Mouse (Mus musculus) frontal cortex, postnatal 36 days (tissue): ENCODE results near the gene Zfp534.
"Not testable (repeated sequence)": the region's sequence is repeated elsewhere in the genome, so short reads cannot be mapped to it uniquely, and the experiment has no call there.

Source experiments
- DNase-seq, 2 experiments: peaks; one replicate each; pipeline ENCODE4 v3.0.0; 2022; ENCODE audit warnings: low spot score in 2 of 2

Gene Zfp534

DNA sequence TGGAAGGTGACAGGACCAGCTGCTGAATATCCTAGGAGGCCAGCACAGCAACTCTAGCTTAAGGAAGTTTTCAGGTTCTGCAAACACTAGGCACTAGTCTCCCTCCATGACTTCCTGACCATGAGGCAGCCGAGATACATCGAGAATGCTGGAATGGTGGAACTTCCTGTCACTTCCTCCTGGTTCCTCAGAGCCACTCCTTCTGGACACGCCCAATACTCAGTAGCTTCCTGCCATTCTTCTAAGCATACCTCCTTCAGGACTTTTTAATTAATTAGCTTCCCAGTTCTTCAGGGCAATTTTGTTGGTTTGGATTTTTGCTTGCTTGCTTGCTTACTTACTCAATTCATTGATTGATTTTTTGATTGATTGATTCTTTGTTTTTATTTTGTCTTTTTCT lies at the start of gene Zfp534:
Gene Zfp534, minus strand, starts transcription at position 101 of the 400 bp plus-strand sequence.
- not testable (repeated sequence) for DNase-seq

DNA sequence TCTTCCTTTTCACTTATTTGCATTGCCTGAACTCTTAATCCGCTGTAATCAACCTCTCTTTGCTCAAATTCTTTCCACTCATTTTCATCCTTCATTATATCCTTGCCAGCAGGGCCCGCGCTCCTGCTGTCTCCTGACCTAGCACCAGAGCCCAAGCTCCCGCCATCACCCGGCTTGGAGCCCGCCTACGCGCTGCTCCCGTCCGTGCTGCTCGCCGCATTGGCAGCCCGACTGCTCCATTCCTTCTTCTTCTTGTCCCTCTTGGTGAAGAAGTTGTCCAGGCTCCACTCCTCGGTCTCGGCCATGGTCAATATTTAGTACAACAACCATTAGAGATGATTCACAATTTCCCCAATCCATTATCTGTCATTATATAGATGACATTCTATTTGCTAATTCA lies 43.9 kb upstream of the Zfp534 start:
- not testable (repeated sequence) for DNase-seq

DNA sequence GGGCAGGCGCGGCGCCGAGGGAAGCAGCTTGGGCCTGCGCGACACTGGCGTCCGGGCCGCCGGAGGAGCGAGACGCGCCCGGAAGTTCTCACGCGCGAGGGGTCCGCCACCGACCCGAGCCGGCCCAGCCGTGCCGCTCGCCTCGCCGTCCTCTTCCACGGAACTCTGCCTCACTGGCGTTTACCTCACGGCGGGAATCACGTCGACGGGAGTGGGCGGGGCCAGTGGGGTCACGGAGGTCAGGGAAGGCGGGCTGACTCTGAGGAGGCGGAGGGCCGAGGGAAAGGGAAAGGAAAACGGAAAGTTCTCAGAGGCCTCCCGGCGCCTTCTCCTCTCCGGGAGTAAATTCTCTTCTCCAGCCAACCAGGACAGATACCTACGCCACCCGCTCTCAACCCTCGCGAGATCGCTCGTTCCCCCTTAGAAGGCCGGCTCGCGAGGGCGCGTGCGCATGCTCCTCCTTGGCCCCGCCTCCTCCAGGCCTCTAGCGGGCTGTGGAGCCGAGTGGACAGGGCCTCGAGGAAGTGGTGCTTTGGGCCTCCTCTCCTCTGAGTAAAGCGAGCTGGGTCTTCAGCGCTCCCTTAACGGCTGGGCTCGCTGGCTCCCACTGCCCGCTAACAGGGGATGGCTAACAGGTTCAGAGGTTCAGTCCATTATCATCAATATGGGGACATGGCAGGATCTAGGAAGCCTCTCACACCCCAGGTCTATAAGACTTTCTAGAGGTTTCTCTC lies 36.5 kb upstream of the Zfp534 start:
- DNase-seq = not testable (repeated sequence)

DNA sequence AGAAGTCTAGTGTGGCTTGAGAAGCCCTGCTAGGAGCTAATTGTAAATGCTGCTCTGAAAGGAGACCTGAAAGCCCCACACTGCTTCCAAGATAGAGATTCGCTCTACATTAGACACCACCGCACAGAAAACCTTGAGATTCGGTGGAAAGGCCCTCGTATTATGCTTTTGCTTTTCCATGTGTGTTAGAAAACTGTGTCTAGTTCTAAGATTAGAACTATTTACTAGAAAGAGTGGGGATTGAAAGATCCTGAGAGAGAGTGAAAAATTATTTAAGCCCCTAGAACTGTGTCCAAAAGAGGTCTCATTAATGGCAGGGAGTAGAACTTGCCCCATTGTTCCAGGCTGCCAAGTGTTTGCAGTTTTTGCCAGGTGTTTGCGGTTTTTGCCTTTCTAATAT lies 47.1 kb downstream of the Zfp534 start:
- DNase-seq = not testable (repeated sequence)

DNA sequence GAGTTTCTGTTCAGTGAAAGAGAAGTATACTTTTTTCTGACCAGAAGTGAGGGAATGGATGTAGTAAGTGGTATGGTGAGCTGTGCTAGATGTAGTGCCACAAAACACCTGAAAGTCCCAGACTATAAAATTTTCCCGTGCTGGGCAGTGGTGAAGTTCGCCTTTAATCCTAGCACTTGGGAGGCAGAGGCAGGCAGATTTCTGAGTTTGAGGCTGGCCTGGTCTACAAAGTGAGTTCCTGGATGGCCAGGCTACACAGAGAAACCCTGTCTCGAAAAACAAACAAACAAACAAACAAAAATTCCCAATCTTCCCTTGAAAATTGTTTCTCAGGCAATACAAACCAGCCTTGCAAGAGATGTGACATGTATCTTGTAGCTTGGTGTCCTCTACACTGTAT lies 54.9 kb downstream of the Zfp534 start:
- not testable (repeated sequence) for DNase-seq

DNA sequence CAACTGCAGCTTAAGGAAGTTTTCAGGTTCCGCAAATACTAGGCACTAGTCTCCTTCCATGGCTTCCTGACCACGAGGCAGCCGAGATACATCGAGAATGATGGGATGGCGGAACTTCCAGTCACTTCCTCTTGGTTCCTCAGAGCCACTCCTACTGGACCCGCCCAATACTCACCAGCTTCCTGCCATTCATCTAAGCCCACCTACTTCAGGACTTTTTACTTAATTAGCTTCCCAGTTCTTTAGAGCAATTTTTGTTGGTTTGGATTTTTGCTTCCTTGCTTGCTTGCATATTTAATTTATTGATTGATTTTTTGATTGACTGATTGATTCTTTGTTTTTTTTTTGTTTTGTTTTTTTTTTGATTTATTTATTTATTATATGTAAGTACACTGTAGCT lies 59.9 kb downstream of the Zfp534 start, which contains the start of gene Zfp979:
Gene Zfp979, minus strand, starts transcription at position 101 of the 400 bp plus-strand sequence.
- not testable (repeated sequence) for DNase-seq

DNA sequence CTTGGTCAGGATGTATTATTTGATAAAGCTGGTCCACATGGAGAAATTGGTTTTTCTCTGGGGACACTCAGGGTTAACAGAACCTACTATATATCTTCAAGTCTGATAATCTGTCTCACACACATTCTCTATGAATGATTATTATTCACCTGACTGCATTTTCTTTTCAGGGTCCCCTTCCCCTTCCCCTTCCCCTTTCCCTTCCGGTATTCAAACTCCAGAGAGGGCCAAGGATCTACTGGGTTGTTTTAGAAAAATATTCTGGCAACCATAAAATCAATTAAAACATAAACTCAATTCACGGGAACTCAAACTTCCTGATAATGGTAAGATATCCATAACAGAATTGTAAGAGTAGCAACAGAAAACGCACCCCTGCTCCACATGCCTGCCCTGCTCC lies 60.4 kb downstream of the Zfp534 start:
- DNase-seq = not testable (repeated sequence)

DNA sequence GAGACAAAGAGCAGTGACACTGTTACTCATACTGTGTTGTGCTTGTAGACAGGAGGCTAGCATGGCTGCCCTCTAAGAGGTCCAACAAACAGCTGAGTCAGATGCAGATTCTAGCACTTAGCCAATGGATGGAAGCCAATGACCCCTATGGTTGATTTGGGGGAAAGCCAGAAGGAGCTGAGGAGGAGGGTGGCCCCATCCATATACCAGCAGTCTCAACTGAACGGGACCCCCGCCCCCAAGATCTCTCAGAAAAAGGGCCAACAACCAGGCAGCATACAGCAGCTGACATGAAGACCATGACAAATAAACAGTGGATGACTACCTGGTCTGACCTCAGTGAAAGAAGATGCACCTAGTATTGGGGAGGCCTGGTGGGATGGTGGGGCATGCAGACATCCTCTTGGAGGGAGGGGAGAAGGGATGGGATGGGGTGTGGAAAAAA lies 68.5 kb downstream of the Zfp534 start:
- DNase-seq = not testable (repeated sequence)
